In the genomic region with DNA sequence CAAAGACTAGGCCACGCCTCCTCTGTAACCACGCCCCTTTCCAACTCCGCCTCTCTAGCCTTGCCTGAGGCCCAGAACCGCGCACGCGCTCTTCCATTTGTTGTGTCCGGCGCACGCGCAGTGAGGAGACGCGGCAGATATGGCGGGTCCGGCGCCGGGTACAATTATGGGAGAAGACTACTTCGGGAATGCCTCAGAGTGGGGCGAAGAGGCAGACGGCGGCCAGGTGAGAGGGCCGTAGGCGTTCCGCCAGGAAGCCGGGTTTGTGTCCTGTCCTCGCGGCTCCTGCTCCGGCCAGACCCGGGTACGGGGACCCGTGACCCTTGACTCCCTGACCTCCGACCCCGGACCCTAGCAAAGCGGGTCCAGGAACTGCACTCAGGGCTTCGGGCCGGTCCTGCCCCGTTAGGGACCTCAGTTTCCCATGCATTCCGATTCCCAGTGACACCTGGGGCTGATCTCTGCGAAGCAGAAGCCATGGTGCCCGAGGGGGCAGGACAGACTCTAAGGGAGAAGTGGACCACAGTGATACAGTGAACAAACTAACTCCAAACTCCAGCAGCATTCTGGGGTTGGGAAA, we compare ENCODE assay signal across 8 mouse cellular contexts. TPM values are rescaled to one million over a fixed set of nuclear protein-coding genes. Genes with fewer than 3 reads are reported as not detected.
DNase-seq lines count a peak whose midpoint lies in the region; ATAC-seq lines count a peak whose summit lies in the region.

Nelfcd (plus strand) TSS at position 74 of the 580 bp plus-strand sequence.

- H3K4me3 ChIP-seq in hindbrain, embryonic 16.5 days (ENCODE audit: low read length) = peak within 1 kb of the TSS; percentile 96
- peak within 1 kb of the TSS; percentile 72 for H3K4me3 ChIP-seq in macrophage (ENCODE audit: inconsistent target)

- WGBS in hindbrain, embryonic 16.5 days = 0% methylated on average over 40 of the region's 40 CpGs
- WGBS in macrophage (ENCODE audit: missing documents) = under 1% methylated on average over 40 of the region's 40 CpGs

- H3K27me3 ChIP-seq in hindbrain, embryonic 16.5 days (replicated peaks; ENCODE audit: control insufficient read depth, insufficient read depth, low read length) = no peaks in the 10 kb centered on the region

- H3K9ac ChIP-seq in hindbrain, embryonic 16.5 days (ENCODE audit: low read depth, low read length) = peak within 1 kb of the TSS; percentile 88

- no peaks in the 10 kb centered on the region for H3K9me3 ChIP-seq in hindbrain, embryonic 16.5 days (ENCODE audit: control insufficient read depth, low read length)

- H3K4me2 ChIP-seq in hindbrain, embryonic 16.5 days (ENCODE audit: low read length) = peak within 1 kb of the TSS; percentile 98

- H3K36me3 ChIP-seq in hindbrain, embryonic 16.5 days (ENCODE audit: control insufficient read depth, insufficient read depth, low read length) = no peaks in the 10 kb centered on the region
- peaks cover 11% of the 10 kb centered on the region; the same call in 1 of the 2 replicates for H3K36me3 ChIP-seq in macrophage (ENCODE audit: inconsistent target)

- peak; percentile 94 for DNase-seq in T-cell, adult 2 months (ENCODE audit: low spot score)
- peak; percentile 92 to 93 for DNase-seq in cerebellum, postnatal 36 days
- peak; percentile 94 for DNase-seq in gastrocnemius, adult 18-20 months (ENCODE audit: low spot score)
- DNase-seq in left cerebral cortex, adult 18-20 months (ENCODE audit: low spot score in 2 of 2) = peak; percentile 91 to 94
- DNase-seq in right cerebral cortex, adult 18-20 months = peak; percentile 93
- peak; percentile 70 for DNase-seq in urinary bladder, postnatal 10 days (ENCODE audit: low spot score)

- peak; percentile 96 for ATAC-seq in hindbrain, embryonic 16.5 days

- H3K4me1 ChIP-seq in hindbrain, embryonic 16.5 days (ENCODE audit: control insufficient read depth, insufficient read depth, low read depth, low read length) = peaks cover 9% of the 10 kb centered on the region

- H3K27ac ChIP-seq in hindbrain, embryonic 16.5 days (ENCODE audit: low read depth, low read length) = peak within 1 kb of the TSS; percentile 54; the same call in 1 of the 2 replicates
- H3K27ac ChIP-seq in macrophage = peak within 1 kb of the TSS; percentile 21; the same call in 1 of the 2 replicates

- H3K79me2 ChIP-seq in macrophage (ENCODE audit: inconsistent target) = peaks cover 27% of the 10 kb centered on the region

RNA-seq across cellular contexts. Expression of gene Nelfcd, which starts in this region (rescaled TPM):
- total RNA-seq in gastrocnemius, adult 18-20 months (2021) = 10 to 100 TPM; 21.4 to 22.3 TPM
- 108 TPM in 2 replicates for polyA plus RNA-seq in hindbrain, embryonic 16.5 days (2015; fragmentation: Nextera tagmentation; extraction: Ambion mirVana)
- 10 to 100 TPM; 48.5 to 52.3 TPM for total RNA-seq in left cerebral cortex, adult 18-20 months (2021)
- total RNA-seq in macrophage (2018; cell fraction: chromatin; rRNA removed) = 10 to 100 TPM; 10.1 to 69.1 (median 38.7) TPM
- total RNA-seq in macrophage (2018; cell fraction: cytosol; rRNA removed) = 10 to 100 TPM in 23 of 26 experiments, 1 to 10 TPM in 3; 7.9 to 15.8 (median 12.6) TPM
- total RNA-seq in macrophage (2018; cell fraction: nucleus; rRNA removed) = 10 to 100 TPM in 21 of 26 experiments, 1 to 10 TPM in 5; 5.3 to 42.4 (median 17.5) TPM
- 7.5 to 17.9 TPM (median 16.7 TPM) in 3 replicates for polyA plus RNA-seq in macrophage (2018)

Comparison
In these comparisons a context has a peak if more than half of its experiments do, and no peak if none do; other contexts are left out.
1. Peak in every context shown above with its lines: DNase-seq, ATAC-seq, H3K4me3 ChIP-seq and H3K27ac ChIP-seq.